Mouse (Mus musculus) kidney, adult 2 months (tissue): ENCODE measurements at regions not wholly inside any gene's neighbourhood (a gene's known extent, or its start where the extent isn't known, plus 50 kb on each side); places are given as distances from the start of the nearest gene placed in this dataset.
"Not testable (repeated sequence)": the region's sequence is repeated elsewhere in the genome, so short reads cannot be mapped to it uniquely, and the experiment has no call there.

Experiments
- CTCF ChIP-seq: fragments of 200-500 bp; conservative IDR thresholded peaks from 2 replicates; pipeline ENCODE4 v1.5.1; 2011; ENCODE audit warnings: low read depth, mild to moderate bottlenecking, control low read depth, low read length, moderate library complexity, mixed read lengths; ENCODE audit not compliant: insufficient read depth, insufficient read length
- POLR2A ChIP-seq: fragments of 200-500 bp; IDR thresholded peaks from one replicate; pipeline ENCODE4 v1.6.1; 2011; ENCODE audit warnings: low read depth, low read length, control low read depth

DNA sequence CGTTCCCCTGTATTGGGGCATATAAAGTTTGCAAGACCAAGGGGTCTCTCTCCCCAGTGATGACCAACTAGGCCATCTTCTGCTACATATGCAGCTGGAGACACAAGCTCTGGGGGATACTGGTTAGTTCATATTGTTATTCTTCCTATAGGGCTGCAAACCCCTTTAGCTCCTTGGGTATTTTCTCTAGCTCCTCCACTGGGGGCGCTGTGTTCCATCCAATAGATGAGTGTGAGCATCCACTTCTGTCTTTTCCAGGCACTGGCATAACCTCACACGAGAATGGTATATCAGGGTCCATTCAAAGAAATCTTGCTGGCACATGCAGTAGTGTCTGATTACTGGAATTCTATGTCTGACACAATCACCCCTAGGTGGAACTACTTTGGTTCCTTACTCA, 675.9 kb upstream of the Rag2 start:
- TF ChIP-seq CTCF, result peak; percentile 36; the same call in 1 of the 2 replicates
- not testable (repeated sequence) for TF ChIP-seq POLR2A
